Mouse (Mus musculus) MEL (cell line): ENCODE results near the gene Olfr668. TPM values are rescaled to one million over a fixed set of nuclear protein-coding genes. Genes with fewer than 3 reads are reported as not detected.

Experiments used
- DNase-seq: peaks from one replicate; pipeline ENCODE4 v3.0.0; 2011; ENCODE audit warnings: low read depth, low spot score
- H3K27ac ChIP-seq: 2 replicates; pipeline ENCODE4 v1.5.1; 2012; ENCODE audit warnings: low read depth, mild to moderate bottlenecking, control low read depth, low read length, moderate library complexity; ENCODE audit not compliant: control insufficient read depth
- H3K27me3 ChIP-seq, 2 experiments: fragments of 150-350 bp in 1 of 2; sonication (generic) in 1 of 2; 2 replicates each; pipeline ENCODE4 v1.6.1; 2012; ENCODE audit warnings: low read length in 2 of 2, mild to moderate bottlenecking in 2 of 2, improper control_type of control experiment in 1 of 2, moderate library complexity in 1 of 2; ENCODE audit not compliant: insufficient read depth in 2 of 2, control insufficient read depth in 1 of 2
- H3K36me3 ChIP-seq, 2 experiments: 2 replicates each; pipeline ENCODE4 v1.6.1; 2012 to 2014; ENCODE audit warnings: low read length in 2 of 2, improper control_type of control experiment in 1 of 2, inconsistent platforms in 1 of 2, mild to moderate bottlenecking in 1 of 2; ENCODE audit not compliant: insufficient read depth in 2 of 2, control insufficient read depth in 1 of 2
- H3K4me1 ChIP-seq, 2 experiments: fragments of 150-350 bp in 1 of 2; sonication (generic) in 1 of 2; 2 replicates each; pipeline ENCODE4 v1.6.1; 2012; ENCODE audit warnings: low read length in 2 of 2, improper control_type of control experiment in 1 of 2, mild to moderate bottlenecking in 1 of 2; ENCODE audit not compliant: insufficient read depth in 2 of 2, control insufficient read depth in 1 of 2
- H3K4me3 ChIP-seq, 2 experiments: fragments of 150-350 bp in 1 of 2; sonication (generic) in 1 of 2; 2 replicates each; pipeline ENCODE4 v1.5.1; 2012; ENCODE audit warnings: low read depth in 2 of 2, low read length in 2 of 2, mild to moderate bottlenecking in 2 of 2, moderate library complexity in 2 of 2, control low read depth in 1 of 2, improper control_type of control experiment in 1 of 2; ENCODE audit not compliant: control insufficient read depth in 1 of 2, insufficient read depth in 1 of 2
- H3K79me2 ChIP-seq: 2 replicates; pipeline ENCODE4 v1.6.1; 2012; ENCODE audit warnings: mild to moderate bottlenecking, low read length, moderate library complexity; ENCODE audit not compliant: control insufficient read depth, poor library complexity, insufficient read depth
- H3K9ac ChIP-seq: 2 replicates; pipeline ENCODE4 v1.6.1; 2012; ENCODE audit warnings: low read depth, mild to moderate bottlenecking, control low read depth, low read length, moderate library complexity; ENCODE audit not compliant: control insufficient read depth, poor library complexity, severe bottlenecking
- H3K9me3 ChIP-seq: fragments of 150-350 bp; sonication (generic); replicated peaks from 2 replicates; pipeline ENCODE4 v1.6.1; 2012; ENCODE audit warnings: mild to moderate bottlenecking, low read length, improper control_type of control experiment, moderate library complexity; ENCODE audit not compliant: insufficient read depth
- BHLHE40 ChIP-seq: IDR thresholded peaks from 2 replicates; pipeline ENCODE4 v1.6.1; 2012; ENCODE audit warnings: low read depth, mild to moderate bottlenecking, inconsistent platforms, low read length, improper control_type of control experiment, borderline replicate concordance
- E2F4 ChIP-seq: IDR thresholded peaks from 2 replicates; pipeline ENCODE4 v1.6.1; 2011; ENCODE audit warnings: low read depth, low read length, improper control_type of control experiment, borderline replicate concordance
- ELF1 ChIP-seq: IDR thresholded peaks from 2 replicates; pipeline ENCODE4 v1.6.1; 2014; ENCODE audit warnings: low read depth, mild to moderate bottlenecking, inconsistent platforms, low read length, improper control_type of control experiment, moderate library complexity
- ETS1 ChIP-seq: IDR thresholded peaks from 2 replicates; pipeline ENCODE4 v1.6.1; 2012; ENCODE audit warnings: low read depth, mild to moderate bottlenecking, inconsistent platforms, low read length, improper control_type of control experiment, moderate library complexity
- GABPA ChIP-seq: IDR thresholded peaks from 2 replicates; pipeline ENCODE4 v1.6.1; 2012; ENCODE audit warnings: low read depth, mild to moderate bottlenecking, inconsistent platforms, low read length, improper control_type of control experiment, moderate library complexity
- GATA1 ChIP-seq: IDR thresholded peaks from 2 replicates; pipeline ENCODE4 v1.6.1; 2011; ENCODE audit warnings: low read depth, low read length, improper control_type of control experiment
- MAFK ChIP-seq: IDR thresholded peaks from 2 replicates; pipeline ENCODE4 v1.6.1; 2011; ENCODE audit warnings: low read depth, mild to moderate bottlenecking, low read length, improper control_type of control experiment, borderline replicate concordance
- MEF2A ChIP-seq: IDR thresholded peaks from 2 replicates; pipeline ENCODE4 v1.6.1; 2014; ENCODE audit warnings: low read depth, mild to moderate bottlenecking, inconsistent platforms, low read length, improper control_type of control experiment; ENCODE audit not compliant: poor library complexity, insufficient replicate concordance, severe bottlenecking; ENCODE audit errors: extremely low read depth
- MXI1 ChIP-seq: IDR thresholded peaks from 2 replicates; pipeline ENCODE4 v1.6.1; 2011; ENCODE audit warnings: mild to moderate bottlenecking, low read depth, low read length, improper control_type of control experiment
- MYC ChIP-seq: IDR thresholded peaks from 2 replicates; pipeline ENCODE4 v1.6.1; 2011; ENCODE audit warnings: low read depth, mild to moderate bottlenecking, low read length, improper control_type of control experiment, moderate library complexity
- NRF1 ChIP-seq: IDR thresholded peaks from 2 replicates; pipeline ENCODE4 v1.6.1; 2014; ENCODE audit warnings: low read depth, mild to moderate bottlenecking, inconsistent platforms, low read length, improper control_type of control experiment, moderate library complexity; ENCODE audit not compliant: poor library complexity, insufficient read depth, severe bottlenecking
- POLR2AphosphoS2 ChIP-seq: IDR thresholded peaks from 2 replicates; pipeline ENCODE4 v1.6.1; 2011; ENCODE audit warnings: low read length, improper control_type of control experiment
- SIN3A ChIP-seq: IDR thresholded peaks from 2 replicates; pipeline ENCODE4 v1.6.1; 2012; ENCODE audit warnings: low read length, improper control_type of control experiment, inconsistent platforms
- SMC3 ChIP-seq: IDR thresholded peaks from 2 replicates; pipeline ENCODE4 v1.6.1; 2011; ENCODE audit warnings: low read depth, low read length, improper control_type of control experiment
- TAL1 ChIP-seq: IDR thresholded peaks from 2 replicates; pipeline ENCODE4 v1.6.1; 2012; ENCODE audit warnings: mild to moderate bottlenecking, inconsistent platforms, low read length, moderate library complexity, mixed read lengths
- UBTF ChIP-seq: IDR thresholded peaks from 2 replicates; pipeline ENCODE4 v1.6.1; 2012; ENCODE audit warnings: low read depth, mild to moderate bottlenecking, inconsistent platforms, low read length, improper control_type of control experiment, moderate library complexity, borderline replicate concordance; ENCODE audit not compliant: insufficient read depth
- USF2 ChIP-seq, 2 experiments: IDR thresholded peaks; 2 replicates each; pipeline ENCODE4 v1.6.1; 2011 to 2012; ENCODE audit warnings: improper control_type of control experiment in 2 of 2, low read length in 2 of 2, borderline replicate concordance in 1 of 2, inconsistent platforms in 1 of 2, low read depth in 1 of 2, mild to moderate bottlenecking in 1 of 2; ENCODE audit not compliant: insufficient read depth in 1 of 2
- ZC3H11A ChIP-seq: IDR thresholded peaks from 2 replicates; pipeline ENCODE4 v1.6.1; 2012; ENCODE audit warnings: low read depth, mild to moderate bottlenecking, inconsistent platforms, low read length, improper control_type of control experiment
- polyA plus RNA-seq, 2 experiments: library from polyadenylated mRNA; stranded (reverse) in 1 of 2; unstranded in 1 of 2; fragments of >175 nt in 1 of 2; fragments of >200 nt in 1 of 2; gene quantifications; 2 replicates each; pipeline versions ENCODE4 v1.2.1 to v1.2.4; 2012; ENCODE audit warnings: low replicate concordance in 2 of 2, low read depth in 1 of 2; ENCODE audit not compliant: insufficient read length in 2 of 2, insufficient read depth in 1 of 2, missing spikeins in 1 of 2
- total RNA-seq: library from RNA; depleted of rRNA; stranded (reverse); fragments of 300-350 nt; gene quantifications from 2 replicates; pipeline ENCODE4 v1.2.3, GENCODE M21; 2012; rRNA removed

The Olfr668 gene
- total and polyA plus RNA-seq, 3 experiments, result not detected

- Histone ChIP-seq H3K4me1 (no peaks in the 10 kb centered on the region), H3K9ac (no peak within 1 kb of the TSS), H3K9me3 (no peaks in the 10 kb centered on the region), H3K27ac (no peak within 1 kb of the TSS), H3K36me3 (no peaks in the 10 kb centered on the region), H3K79me2 (no peaks in the 10 kb centered on the region), H3K27me3 (no peaks in the 10 kb centered on the region), H3K4me3 (no peak within 1 kb of the TSS)
- no peak for TF ChIP-seq POLR2AphosphoS2
- no peak for TF ChIP-seq TAL1
- TF ChIP-seq GABPA, result no peak
- TF ChIP-seq MXI1, result no peak
- TF ChIP-seq ELF1, result no peak
- TF ChIP-seq MYC, result no peak
- TF ChIP-seq NRF1, result no peak
- no peak for TF ChIP-seq E2F4
- DNase-seq, result no peak
These were observed 32.0 kb downstream of the Olfr668 start, which contains the start of gene Olfr666 for GRCm38 (mm10) chr7:104895852-104896251. Gene Olfr666, minus strand, starts transcription at chr7:104895952.

- Histone ChIP-seq H3K9ac (no peak within 1 kb of the TSS), H3K4me3 (no peak within 1 kb of the TSS), H3K79me2 (no peaks in the 10 kb centered on the region), H3K4me1 (no peaks in the 10 kb centered on the region), H3K36me3 (no peaks in the 10 kb centered on the region), H3K27ac (no peak within 1 kb of the TSS), H3K27me3 (no peaks in the 10 kb centered on the region), H3K9me3 (no peaks in the 10 kb centered on the region)
- no peak for DNase-seq
- TF ChIP-seq E2F4, result no peak
- no peak for TF ChIP-seq UBTF
- no peak for TF ChIP-seq SMC3
- TF ChIP-seq GABPA, result no peak
- TF ChIP-seq POLR2AphosphoS2, result no peak
- no peak for TF ChIP-seq GATA1
- no peak for TF ChIP-seq USF2 (IDR thresholded peaks at IDR 0.05; ENCODE audit: borderline replicate concordance in 1 of 2, insufficient read depth in 1 of 2, low read depth in 1 of 2, low read length in 2 of 2)
- TF ChIP-seq MAFK, result no peak
- no peak for TF ChIP-seq ETS1
- TF ChIP-seq BHLHE40, result no peak
- no peak for TF ChIP-seq SIN3A
- TF ChIP-seq MEF2A, result no peak
- no peak for TF ChIP-seq ZC3H11A
These were observed 50.1 kb downstream of the Olfr668 start, which contains the start of gene Olfr665 for GRCm38 (mm10) chr7:104877731-104878130. Gene Olfr665, plus strand, starts transcription at chr7:104878031.

Other genes with a start within 250 kb of the Olfr668 start
- not detected in 2 replicates for gene Olfr661, start 241.6 kb downstream of the Olfr668 start, total RNA-seq
- gene Olfr661, start 241.6 kb downstream of the Olfr668 start, polyA plus RNA-seq, result not detected
- not detected in 2 replicates for gene Usp17le, start 150.6 kb downstream of the Olfr668 start, total RNA-seq
- gene Usp17le, start 150.6 kb downstream of the Olfr668 start, polyA plus RNA-seq, result not detected
- not detected in 2 replicates for gene Usp17lb, start 85.5 kb downstream of the Olfr668 start, total RNA-seq
- gene Usp17lb, start 85.5 kb downstream of the Olfr668 start, polyA plus RNA-seq, result not detected
- gene Usp17la, start 71.0 kb downstream of the Olfr668 start, total RNA-seq, result not detected in 2 replicates
- not detected for gene Usp17la, start 71.0 kb downstream of the Olfr668 start, polyA plus RNA-seq
- not detected in 2 replicates for gene Olfr665, start 50.0 kb downstream of the Olfr668 start, total RNA-seq
- gene Olfr665, start 50.0 kb downstream of the Olfr668 start, polyA plus RNA-seq, result not detected
- not detected in 2 replicates for gene Olfr666, start 32.1 kb downstream of the Olfr668 start, total RNA-seq
- not detected for gene Olfr666, start 32.1 kb downstream of the Olfr668 start, polyA plus RNA-seq
- not detected in 2 replicates for gene Olfr667, start 6.6 kb downstream of the Olfr668 start, total RNA-seq
- gene Olfr667, start 6.6 kb downstream of the Olfr668 start, polyA plus RNA-seq, result not detected
- gene Olfr669, start 6.2 kb upstream of the Olfr668 start, total RNA-seq, result not detected in 2 replicates
- gene Olfr669, start 6.2 kb upstream of the Olfr668 start, polyA plus RNA-seq, result not detected
- gene Olfr670, start 34.6 kb upstream of the Olfr668 start, total RNA-seq, result not detected in 2 replicates
- gene Olfr670, start 34.6 kb upstream of the Olfr668 start, polyA plus RNA-seq, result not detected
- gene Olfr671, start 51.1 kb upstream of the Olfr668 start, total RNA-seq, result not detected in 2 replicates
- not detected for gene Olfr671, start 51.1 kb upstream of the Olfr668 start, polyA plus RNA-seq
- not detected in 2 replicates for gene Olfr672, start 74.0 kb upstream of the Olfr668 start, total RNA-seq
- gene Olfr672, start 74.0 kb upstream of the Olfr668 start, polyA plus RNA-seq, result not detected
- not detected in 2 replicates for gene Olfr675, start 100.4 kb upstream of the Olfr668 start, total RNA-seq
- gene Olfr675, start 100.4 kb upstream of the Olfr668 start, polyA plus RNA-seq, result not detected
- not detected in 2 replicates for gene Olfr676, start 104.6 kb upstream of the Olfr668 start, total RNA-seq
- not detected for gene Olfr676, start 104.6 kb upstream of the Olfr668 start, polyA plus RNA-seq
- gene Olfr677, start 123.3 kb upstream of the Olfr668 start, total RNA-seq, result not detected in 2 replicates
- not detected for gene Olfr677, start 123.3 kb upstream of the Olfr668 start, polyA plus RNA-seq
- gene Olfr678, start 136.4 kb upstream of the Olfr668 start, total RNA-seq, result not detected in 2 replicates
- gene Olfr678, start 136.4 kb upstream of the Olfr668 start, polyA plus RNA-seq, result not detected
- gene Olfr679, start 153.1 kb upstream of the Olfr668 start, total RNA-seq, result not detected in 2 replicates
- gene Olfr679, start 153.1 kb upstream of the Olfr668 start, polyA plus RNA-seq, result not detected
- gene Olfr680-ps1, start 164.8 kb upstream of the Olfr668 start, total RNA-seq, result not detected in 2 replicates
- gene Olfr680-ps1, start 164.8 kb upstream of the Olfr668 start, polyA plus RNA-seq, result not detected
- gene Olfr681, start 188.8 kb upstream of the Olfr668 start, total RNA-seq, result not detected in 2 replicates
- not detected for gene Olfr681, start 188.8 kb upstream of the Olfr668 start, polyA plus RNA-seq
- not detected in 2 replicates for gene Olfr683, start 219.0 kb upstream of the Olfr668 start, total RNA-seq
- gene Olfr683, start 219.0 kb upstream of the Olfr668 start, polyA plus RNA-seq, result not detected
- gene Olfr684, start 235.6 kb upstream of the Olfr668 start, total RNA-seq, result not detected in 2 replicates
- gene Olfr684, start 235.6 kb upstream of the Olfr668 start, polyA plus RNA-seq, result not detected